Mouse (Mus musculus) forebrain, embryonic 10.5 days (tissue): ENCODE results near the gene Ghdc. TPM values are rescaled to one million over a fixed set of nuclear protein-coding genes. Genes with fewer than 3 reads are reported as not detected.
"Not testable (repeated sequence)": the region's sequence is repeated elsewhere in the genome, so short reads cannot be mapped to it uniquely, and the experiment has no call there.

Source experiments
- DNase-seq: peaks from one replicate; pipeline ENCODE4 v3.0.0-alpha.2; 2017; ENCODE audit warnings: low spot score; ENCODE audit errors: extremely low spot score
- H3K27ac ChIP-seq: fragments of 300-500 bp; sonication (generic); 2 replicates; pipeline ENCODE4 v1.5.1; 2016; ENCODE audit warnings: mild to moderate bottlenecking
- H3K27me3 ChIP-seq: fragments of 300-500 bp; sonication (generic); 2 replicates; pipeline ENCODE4 v1.6.1; 2016; ENCODE audit warnings: mild to moderate bottlenecking; ENCODE audit not compliant: poor library complexity, severe bottlenecking
- H3K36me3 ChIP-seq: fragments of 300-500 bp; sonication (generic); replicated peaks from 2 replicates; pipeline ENCODE4 v1.6.1; 2016; ENCODE audit warnings: mild to moderate bottlenecking, moderate library complexity
- H3K4me1 ChIP-seq: fragments of 300-500 bp; sonication (generic); 2 replicates; pipeline ENCODE4 v1.6.1; 2016
- H3K4me3 ChIP-seq: fragments of 300-500 bp; sonication (generic); 2 replicates; pipeline ENCODE4 v1.5.1; 2016; ENCODE audit warnings: mild to moderate bottlenecking, moderate library complexity
- H3K9me3 ChIP-seq: fragments of 300-500 bp; sonication (generic); 2 replicates; pipeline ENCODE4 v1.6.1; 2016; ENCODE audit warnings: mild to moderate bottlenecking, moderate library complexity
- WGBS: fragments of 180-500 bp; shearing (Covaris S2); methylation state at CpG from one replicate; pipeline ENCODE4 v1.1.7; 2016; 5-methylcytosine and 5-hydroxymethylcytosine counted together
- polyA plus RNA-seq: library from polyadenylated mRNA; unstranded; fragments of >200 nt; fragmentation: Nextera tagmentation; extraction: Ambion mirVana; gene quantifications from 2 replicates; pipeline ENCODE4 v1.2.1, GENCODE M21; 2016

Ghdc gene
- polyA plus RNA-seq, 1 experiment from 2014 or later: 2.8 TPM

GRCm38 (mm10) chr11:100805535-100805934 lies 34.8 kb upstream of the Ghdc start:
- Histone ChIP-seq H3K36me3 (peaks cover 45% of the 10 kb centered on the region), H3K4me1 (peaks cover 6% of the 10 kb centered on the region), H3K4me3 (no peak overlapping the region), H3K27me3 (no peaks in the 10 kb centered on the region), H3K27ac (no peak overlapping the region), H3K9me3 (peaks cover 4% of the 10 kb centered on the region; the same call in 1 of the 2 replicates)
- WGBS: 87% methylated on average over 7 of the region's 7 CpGs
- no peak for DNase-seq

GRCm38 (mm10) chr11:100804409-100804808 lies 33.7 kb upstream of the Ghdc start:
- no peaks in the 10 kb centered on the region for H3K27me3 ChIP-seq
- no peak overlapping the region for H3K4me3 ChIP-seq
- H3K9me3 ChIP-seq: peaks cover 4% of the 10 kb centered on the region; the same call in 1 of the 2 replicates
- DNase-seq: no peak
- H3K27ac ChIP-seq: no peak overlapping the region
- H3K36me3 ChIP-seq: peaks cover 47% of the 10 kb centered on the region
- WGBS: 97% methylated on average over 10 of the region's 10 CpGs
- peaks cover 6% of the 10 kb centered on the region for H3K4me1 ChIP-seq

GRCm38 (mm10) chr11:100799426-100799825 lies 28.7 kb upstream of the Ghdc start:
- peaks cover 51% of the 10 kb centered on the region for H3K36me3 ChIP-seq
- H3K27me3 ChIP-seq: no peaks in the 10 kb centered on the region
- 90% methylated on average over 5 of the region's 5 CpGs for WGBS
- H3K9me3 ChIP-seq: peaks cover 4% of the 10 kb centered on the region; the same call in 1 of the 2 replicates
- no peak for DNase-seq
- H3K4me3 ChIP-seq: no peak overlapping the region
- no peak overlapping the region for H3K27ac ChIP-seq
- H3K4me1 ChIP-seq: no peaks in the 10 kb centered on the region

GRCm38 (mm10) chr11:100796585-100796984 lies 25.8 kb upstream of the Ghdc start:
- no peaks in the 10 kb centered on the region for H3K9me3 ChIP-seq
- no peaks in the 10 kb centered on the region for H3K4me1 ChIP-seq
- no peak overlapping the region for H3K4me3 ChIP-seq
- no peaks in the 10 kb centered on the region for H3K27me3 ChIP-seq
- H3K36me3 ChIP-seq: peaks cover 24% of the 10 kb centered on the region
- 65% methylated on average over 8 of the region's 8 CpGs for WGBS
- DNase-seq: no peak
- H3K27ac ChIP-seq: no peak overlapping the region

GRCm38 (mm10) chr11:100795386-100795785 lies 24.6 kb upstream of the Ghdc start:
- H3K4me3 ChIP-seq: no peak overlapping the region
- no peaks in the 10 kb centered on the region for H3K27me3 ChIP-seq
- H3K9me3 ChIP-seq: no peaks in the 10 kb centered on the region
- WGBS: 96% methylated on average over 2 of the region's 2 CpGs
- H3K27ac ChIP-seq: no peak overlapping the region
- DNase-seq: no peak
- H3K36me3 ChIP-seq: peaks cover 22% of the 10 kb centered on the region; the same call in 1 of the 2 replicates
- no peaks in the 10 kb centered on the region for H3K4me1 ChIP-seq

GRCm38 (mm10) chr11:100791457-100792049 lies 20.8 kb upstream of the Ghdc start:
- Histone ChIP-seq H3K36me3 (peaks cover 24% of the 10 kb centered on the region), H3K4me3 (no peak overlapping the region), H3K9me3 (no peaks in the 10 kb centered on the region), H3K4me1 (peaks cover 11% of the 10 kb centered on the region), H3K27ac (no peak overlapping the region), H3K27me3 (no peaks in the 10 kb centered on the region)
- 93% methylated on average over 2 of the region's 2 CpGs for WGBS
- DNase-seq: no peak

GRCm38 (mm10) chr11:100790644-100791043 lies 19.9 kb upstream of the Ghdc start:
- 91% methylated on average over 9 of the region's 9 CpGs for WGBS
- not testable (repeated sequence) for DNase-seq, H3K27me3 ChIP-seq, H3K9me3 ChIP-seq, H3K4me3 ChIP-seq, H3K27ac ChIP-seq
- Histone ChIP-seq H3K4me1 (peaks cover 15% of the 10 kb centered on the region), H3K36me3 (peaks cover 20% of the 10 kb centered on the region)

GRCm38 (mm10) chr11:100789702-100790101 lies 18.9 kb upstream of the Ghdc start:
- H3K9me3 ChIP-seq: no peaks in the 10 kb centered on the region
- H3K36me3 ChIP-seq: peaks cover 20% of the 10 kb centered on the region
- peaks cover 15% of the 10 kb centered on the region for H3K4me1 ChIP-seq
- H3K27me3 ChIP-seq: no peaks in the 10 kb centered on the region
- H3K4me3 ChIP-seq: no peak overlapping the region
- DNase-seq: no peak
- WGBS: 88% methylated on average over 3 of the region's 3 CpGs
- no peak overlapping the region for H3K27ac ChIP-seq

GRCm38 (mm10) chr11:100785774-100786173 lies 15.0 kb upstream of the Ghdc start:
- no peak overlapping the region for H3K4me3 ChIP-seq
- DNase-seq: no peak
- no peaks in the 10 kb centered on the region for H3K9me3 ChIP-seq
- WGBS: 94% methylated on average over 2 of the region's 2 CpGs
- peaks cover 15% of the 10 kb centered on the region for H3K4me1 ChIP-seq
- H3K27ac ChIP-seq: no peak overlapping the region
- peaks cover 34% of the 10 kb centered on the region for H3K36me3 ChIP-seq
- H3K27me3 ChIP-seq: no peaks in the 10 kb centered on the region

- no peak overlapping the region for H3K4me3 ChIP-seq
- H3K36me3 ChIP-seq: peaks cover 37% of the 10 kb centered on the region
- H3K27me3 ChIP-seq: no peaks in the 10 kb centered on the region
- DNase-seq: no peak
- no peak overlapping the region for H3K27ac ChIP-seq
- no peaks in the 10 kb centered on the region for H3K9me3 ChIP-seq
- peaks cover 15% of the 10 kb centered on the region for H3K4me1 ChIP-seq
- 88% methylated on average over 8 of the region's 8 CpGs for WGBS
Measured at GRCm38 (mm10) chr11:100784286-100784685, 13.5 kb upstream of the Ghdc start.

GRCm38 (mm10) chr11:100782568-100782967 lies 11.8 kb upstream of the Ghdc start:
- peaks cover 30% of the 10 kb centered on the region for H3K36me3 ChIP-seq
- no peak for DNase-seq
- H3K27me3 ChIP-seq: no peaks in the 10 kb centered on the region
- peaks cover 9% of the 10 kb centered on the region for H3K4me1 ChIP-seq
- no peak overlapping the region for H3K27ac ChIP-seq
- WGBS: 87% methylated on average over 13 of the region's 13 CpGs
- no peaks in the 10 kb centered on the region for H3K9me3 ChIP-seq
- no peak overlapping the region for H3K4me3 ChIP-seq

GRCm38 (mm10) chr11:100781763-100782475 lies 11.2 kb upstream of the Ghdc start:
- no peak for DNase-seq
- no peaks in the 10 kb centered on the region for H3K9me3 ChIP-seq
- peaks cover 28% of the 10 kb centered on the region for H3K36me3 ChIP-seq
- H3K27me3 ChIP-seq: no peaks in the 10 kb centered on the region
- WGBS: 91% methylated on average over 15 of the region's 15 CpGs
- no peak overlapping the region for H3K27ac ChIP-seq
- H3K4me3 ChIP-seq: no peak overlapping the region
- peaks cover 8% of the 10 kb centered on the region for H3K4me1 ChIP-seq

GRCm38 (mm10) chr11:100780247-100780646 lies 9.5 kb upstream of the Ghdc start:
- H3K27ac ChIP-seq: no peak overlapping the region
- DNase-seq: no peak
- peaks cover 26% of the 10 kb centered on the region for H3K36me3 ChIP-seq
- no peak overlapping the region for H3K4me3 ChIP-seq
- WGBS: 84% methylated on average over 8 of the region's 8 CpGs
- H3K27me3 ChIP-seq: no peaks in the 10 kb centered on the region
- no peaks in the 10 kb centered on the region for H3K4me1 ChIP-seq
- H3K9me3 ChIP-seq: no peaks in the 10 kb centered on the region
